Mouse (Mus musculus) T-helper 1 cell (primary cell): ENCODE data around the gene Nexn.
"Not testable (repeated sequence)": the region's sequence is repeated elsewhere in the genome, so short reads cannot be mapped to it uniquely, and the experiment has no call there.

Experiments
- in situ Hi-C: fragments of 300-600 bp; cut with MboI, MseI; formaldehyde crosslinking; loops from one replicate; pipeline ENCODE4 v1.15.1; 2025; ENCODE audit warnings: high pct_unique_total_duplicates

The Nexn gene

GRCm38 (mm10) chr3:152266036-152266421 lies at the start of gene Nexn:
Gene Nexn (minus strand): TSS chr3:152266350.
- in situ Hi-C loops: no loop called here

- in situ Hi-C loops: no loop called here
Measured at GRCm38 (mm10) chr3:152315613-152316012, 49.5 kb upstream of the Nexn start.

DNA sequence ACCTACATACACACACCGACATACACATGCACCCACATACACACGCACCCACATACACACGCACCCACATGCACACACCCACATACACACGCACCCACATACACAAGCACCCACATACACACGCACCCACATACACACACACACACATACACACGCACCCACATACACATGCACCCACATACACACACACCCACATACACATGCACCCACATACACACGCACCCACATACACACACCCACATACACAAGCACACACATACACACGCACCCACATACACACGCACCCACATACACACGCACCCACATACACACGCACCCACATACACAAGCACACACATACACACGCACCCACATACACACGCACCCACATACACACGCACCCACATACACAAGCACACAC lies 48.5 kb upstream of the Nexn start:
- in situ Hi-C loops: not testable (repeated sequence)

DNA sequence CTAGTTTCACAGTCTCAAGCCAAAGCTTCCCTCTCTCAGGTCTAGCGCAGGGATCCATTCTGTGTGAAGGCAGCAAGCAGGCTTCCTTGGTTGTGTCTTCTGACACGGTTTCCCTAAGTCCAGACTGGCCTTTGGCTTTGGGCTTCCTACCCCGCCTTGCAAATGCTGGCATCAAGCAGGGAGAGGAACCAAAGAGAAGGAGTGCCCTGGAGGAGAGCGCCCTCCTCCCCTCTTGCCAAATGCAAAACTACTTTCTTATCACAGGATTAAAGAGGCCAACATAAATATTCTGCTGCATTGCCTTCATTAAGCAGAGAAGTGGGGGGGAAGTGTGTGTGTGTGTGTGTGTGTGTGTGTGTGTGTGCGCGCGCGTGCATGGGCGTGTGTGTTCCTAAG lies 43.1 kb upstream of the Nexn start:
- in situ Hi-C loops: no loop called here

DNA sequence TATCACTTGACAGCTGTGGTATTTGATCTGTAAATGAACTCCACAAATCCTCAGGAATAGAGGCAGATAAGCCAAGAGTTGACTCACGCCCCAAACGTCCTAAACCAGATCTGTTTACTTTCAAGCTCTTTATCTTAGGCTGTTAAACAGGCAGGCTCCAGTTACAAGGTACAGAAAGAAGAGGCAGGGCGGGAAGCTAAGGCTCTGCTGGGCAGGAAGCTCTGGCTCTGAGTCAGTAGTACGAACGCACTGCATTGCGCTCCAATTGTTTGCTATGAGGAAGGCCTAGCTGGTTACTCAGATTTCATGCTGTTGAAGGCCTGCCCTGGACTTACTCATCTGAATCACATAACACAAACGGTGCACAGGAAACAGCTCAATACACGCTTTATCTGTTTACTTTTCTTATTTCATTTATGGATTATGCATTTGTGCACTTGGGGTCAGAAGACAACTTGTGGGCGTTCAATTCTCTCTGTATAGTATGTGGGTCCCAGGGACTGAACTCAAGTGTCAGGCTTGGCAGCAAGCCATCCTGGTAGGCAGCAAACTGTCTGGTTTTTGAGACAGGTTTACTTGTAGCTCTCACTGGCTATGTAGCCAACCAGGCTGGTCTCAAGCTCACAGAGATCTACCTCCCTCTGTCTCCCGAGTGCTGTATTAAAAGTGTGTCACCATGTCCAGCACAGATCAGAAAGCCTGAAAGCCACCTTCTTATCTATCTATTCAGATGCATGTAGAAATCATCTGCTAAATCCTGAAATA lies 42.5 kb upstream of the Nexn start:
- in situ Hi-C loops: no loop called here

GRCm38 (mm10) chr3:152305971-152306370 lies 39.8 kb upstream of the Nexn start:
- in situ Hi-C loops: no loop called here

- in situ Hi-C loops: no loop called here
Measured at GRCm38 (mm10) chr3:152305080-152305479, 38.9 kb upstream of the Nexn start.

- in situ Hi-C loops: no loop called here
Measured at GRCm38 (mm10) chr3:152304093-152304815, 38.1 kb upstream of the Nexn start.

DNA sequence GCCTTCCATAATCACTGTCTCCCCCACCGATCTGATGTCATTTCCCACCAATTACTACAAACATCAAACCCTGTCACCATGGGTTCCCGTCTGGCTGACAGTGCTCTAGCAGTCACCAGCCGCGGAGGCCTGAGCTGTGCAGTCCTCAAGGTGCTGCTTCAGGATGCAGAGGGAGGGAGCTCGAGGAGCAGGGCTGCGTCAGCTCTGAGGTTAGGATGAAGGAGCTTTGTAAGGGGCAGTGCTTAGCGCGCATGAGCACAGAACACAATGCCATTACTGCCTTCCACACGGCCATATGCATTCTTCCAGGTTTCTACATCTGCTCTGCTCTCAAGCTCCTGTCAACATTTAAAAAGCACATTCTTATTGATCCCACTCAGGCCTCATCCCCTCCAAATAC lies 36.8 kb upstream of the Nexn start:
- in situ Hi-C loops: no loop called here

GRCm38 (mm10) chr3:152300376-152301337 lies 34.5 kb upstream of the Nexn start:
- in situ Hi-C loops: no loop called here

DNA sequence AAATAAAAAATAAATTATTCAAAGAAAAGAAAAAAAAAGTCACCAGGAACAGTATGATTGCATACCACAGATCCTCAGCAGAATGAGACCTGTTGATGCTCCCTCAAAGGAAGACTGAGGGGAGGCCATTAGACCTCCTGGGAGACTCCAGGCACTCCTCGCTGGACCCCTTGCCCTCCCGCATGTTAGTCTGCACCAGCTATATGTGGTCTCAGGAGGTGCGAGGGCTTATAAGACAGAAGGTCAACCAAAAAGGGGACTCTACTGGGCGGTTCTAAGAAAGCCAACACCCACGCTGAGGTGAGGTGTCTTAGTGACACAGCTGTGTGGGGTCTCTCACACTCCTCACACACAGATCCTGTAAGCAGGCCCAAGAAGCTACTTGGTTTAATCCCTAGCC lies 29.7 kb upstream of the Nexn start:
- in situ Hi-C loops: loop anchor here (25.0 kb wide), 1 partner anchor 1391 kb away; no protein-coding TSS in a partner anchor

- in situ Hi-C loops: loop anchor here (25.0 kb wide), 1 partner anchor 1393 kb away; no protein-coding TSS in a partner anchor
Measured at GRCm38 (mm10) chr3:152294400-152294799, 28.2 kb upstream of the Nexn start.

DNA sequence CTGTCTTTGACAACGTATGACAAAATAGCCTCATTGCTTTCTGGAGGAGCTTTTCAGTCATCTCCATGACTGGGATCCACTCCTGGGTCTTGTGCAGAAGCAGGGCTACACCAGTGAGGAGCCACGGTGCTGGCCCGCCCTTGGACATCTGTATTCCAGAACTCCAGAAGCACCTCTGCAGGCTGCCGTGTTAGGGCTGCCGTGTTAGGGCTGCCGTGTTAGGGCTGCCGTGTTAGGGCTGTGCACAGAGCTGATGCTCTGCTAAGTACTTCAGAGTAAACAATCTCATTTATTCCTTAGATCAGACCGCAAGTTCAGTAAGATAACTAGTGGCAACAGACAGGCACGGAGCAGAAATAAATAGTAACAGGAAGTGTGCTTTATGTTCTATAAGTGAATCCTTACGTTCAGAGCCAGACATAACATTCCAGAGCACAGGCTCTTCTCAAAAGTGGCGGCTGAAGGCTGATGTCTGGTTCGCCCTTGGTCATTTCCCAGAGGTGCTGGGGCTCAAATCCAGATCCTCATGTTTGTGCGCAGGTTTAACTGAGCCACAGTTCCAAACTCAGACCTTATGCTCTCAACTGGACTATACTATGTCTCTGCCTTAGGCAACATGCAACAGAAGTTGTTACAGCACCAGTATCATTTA lies 27.5 kb upstream of the Nexn start:
- in situ Hi-C loops: loop anchor here (25.0 kb wide), 1 partner anchor 1394 kb away; no protein-coding TSS in a partner anchor

- in situ Hi-C loops: loop anchor here (25.0 kb wide), 1 partner anchor 1395 kb away; no protein-coding TSS in a partner anchor
Measured at GRCm38 (mm10) chr3:152291895-152292294, 25.7 kb upstream of the Nexn start.

DNA sequence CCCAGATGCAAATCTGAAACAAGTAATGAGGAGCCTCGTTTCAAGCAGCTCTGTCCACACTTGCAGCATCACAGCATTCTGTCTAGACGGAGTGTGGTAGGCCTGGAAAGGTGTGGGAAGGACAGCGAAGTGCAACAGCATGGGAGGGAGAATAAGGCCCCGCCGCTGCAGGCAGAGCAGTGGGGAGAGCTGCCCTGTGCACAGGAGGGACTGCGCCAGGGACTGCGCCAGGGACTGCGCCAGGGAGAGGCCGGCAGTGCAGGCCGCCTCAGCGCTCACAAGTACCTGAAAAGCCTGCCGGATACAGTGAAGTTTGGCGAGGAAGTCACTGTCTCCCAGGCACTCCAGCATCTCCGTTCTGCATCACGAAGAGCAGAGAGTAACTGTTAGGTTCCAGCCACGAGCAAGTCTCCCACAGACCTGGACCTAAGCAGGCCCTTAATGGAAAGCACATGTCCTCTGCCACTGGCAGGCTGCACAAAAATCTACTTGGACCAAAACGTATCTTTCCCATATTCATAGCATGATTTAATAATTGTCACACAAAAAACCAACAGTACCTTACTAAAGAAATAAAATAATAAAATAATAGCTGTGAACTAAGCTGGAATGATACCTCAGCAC lies 24.1 kb upstream of the Nexn start:
- in situ Hi-C loops: loop anchor here (25.0 kb wide), 1 partner anchor 1397 kb away; no protein-coding TSS in a partner anchor

- in situ Hi-C loops: loop anchor here (25.0 kb wide), 1 partner anchor 1399 kb away; no protein-coding TSS in a partner anchor
Measured at GRCm38 (mm10) chr3:152288740-152289139, 22.6 kb upstream of the Nexn start.

DNA sequence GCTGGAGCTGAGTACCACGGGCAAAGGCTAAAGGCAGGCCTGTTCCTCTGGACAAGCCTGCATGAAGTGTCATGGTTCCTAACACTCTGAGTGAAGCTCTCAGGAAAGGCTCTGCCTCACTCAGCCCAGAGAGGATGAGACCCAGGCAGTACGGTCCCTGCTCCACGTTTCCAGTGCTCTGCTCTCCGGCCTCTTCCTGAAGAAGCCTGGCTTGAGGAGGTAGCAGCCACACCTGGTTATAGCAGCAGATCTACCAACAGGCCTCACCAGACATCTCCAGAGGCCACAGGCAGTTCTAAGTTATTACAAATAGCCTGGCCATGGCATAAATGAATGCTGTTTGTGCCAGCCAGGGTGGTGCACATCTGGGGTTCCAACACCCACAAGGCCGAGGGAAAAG lies 22.1 kb upstream of the Nexn start:
- in situ Hi-C loops: loop anchor here (25.0 kb wide), 1 partner anchor 1399 kb away; no protein-coding TSS in a partner anchor

- in situ Hi-C loops: loop anchor here (25.0 kb wide), 1 partner anchor 1399 kb away; no protein-coding TSS in a partner anchor
Measured at GRCm38 (mm10) chr3:152287810-152288209, 21.7 kb upstream of the Nexn start.

DNA sequence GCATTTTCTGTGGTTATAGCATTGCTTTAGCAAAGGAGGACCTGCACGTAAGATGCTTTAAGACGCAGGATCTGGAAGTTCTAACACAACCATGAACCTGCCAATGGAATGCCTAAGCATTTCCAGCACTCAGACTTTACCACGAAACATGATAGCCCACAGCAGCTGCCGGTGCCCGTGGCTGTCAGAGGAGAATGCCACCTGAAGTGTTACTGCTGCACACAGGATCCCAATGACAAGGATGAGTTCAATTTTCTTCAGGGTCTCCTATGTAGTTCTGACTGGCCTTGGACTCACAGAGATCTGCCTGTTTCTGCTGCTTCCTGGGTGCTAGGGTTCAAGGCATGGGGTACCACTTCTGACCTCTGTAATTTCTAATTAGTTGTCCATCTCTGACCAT lies 18.6 kb upstream of the Nexn start:
- in situ Hi-C loops: loop anchor here (25.0 kb wide), 1 partner anchor 1403 kb away; no protein-coding TSS in a partner anchor

DNA sequence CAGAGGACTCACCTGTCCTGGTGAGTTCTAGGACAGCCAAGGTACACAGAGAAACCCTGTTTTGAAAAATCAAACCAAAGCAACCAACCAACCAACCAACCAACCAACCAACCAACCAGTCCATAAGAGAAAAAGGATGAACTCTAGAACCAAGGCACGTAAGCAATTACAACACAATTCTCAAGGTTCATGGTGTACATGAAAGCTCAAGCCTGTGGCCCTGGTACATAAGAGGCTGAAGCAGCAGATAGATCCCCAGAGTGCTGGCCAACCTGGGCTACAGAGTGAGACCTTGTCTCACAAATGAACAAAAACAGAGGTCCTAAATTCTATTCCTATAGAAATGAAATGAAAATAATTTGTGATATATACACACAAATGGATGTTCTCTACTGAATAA lies 18.2 kb upstream of the Nexn start:
- in situ Hi-C loops: loop anchor here (25.0 kb wide), 1 partner anchor 1403 kb away; no protein-coding TSS in a partner anchor
